In genomic region chr6:88927595-88927994, GRCm38 (mm10) we compare ENCODE assay signal across 9 mouse cellular contexts. TPM values are rescaled to one million over a fixed set of nuclear protein-coding genes. Genes with fewer than 3 reads are reported as not detected.
DNase-seq lines count a peak whose midpoint lies in the region; ATAC-seq and TF ChIP-seq lines count a peak whose summit lies in the region.
"Had no signal": no experiment of that assay in that cellular context is flagged by ENCODE, and none has a peak within 500 bp of the region (broad histone marks: within the 10 kb centered on the region; RNA-seq: fewer than 3 reads in every experiment).

No protein-coding gene starts in this region.

- peak; percentile 98 for TF ChIP-seq CTCF in liver, adult 2 months (IDR thresholded peaks at IDR 0.05; ENCODE audit: low read depth, low read length)

- TF ChIP-seq POLR2A in liver, adult 2 months (IDR thresholded peaks at IDR 0.05; ENCODE audit: extremely low read depth, insufficient read depth, low read length): no peak

- intact Hi-C loops in gastrocnemius, postnatal 36 days (cut with DNase I): loop anchor here (2.0 kb wide), 3 partner anchors 107 to 703 kb away; no protein-coding TSS in a partner anchor

- ATAC-seq in common myeloid progenitor, adult 5-6 weeks (replicated peaks; ENCODE audit: low read depth, poor library complexity, severe bottlenecking): peak; percentile 78
- ATAC-seq in kidney, embryonic 14.5 days (ENCODE audit: low FRiP score, low TSS enrichment): peak; percentile 26; the same call in 1 of the 2 replicates
- peak; percentile 28; the same call in 1 of the 2 replicates for ATAC-seq in monocyte, adult 5-6 weeks (replicated peaks; ENCODE audit: insufficient number of reproducible peaks, low FRiP score, low TSS enrichment, poor library complexity, severe bottlenecking)

- no peaks in the 10 kb centered on the region for H3K9me3 ChIP-seq in kidney, embryonic 14.5 days (ENCODE audit: control insufficient read depth, low read length)
- H3K9me3 ChIP-seq: limb, embryonic 13.5 days had no signal

- no peaks in the 10 kb centered on the region for H3K79me2 ChIP-seq in liver, adult 2 months (ENCODE audit: control insufficient read depth, insufficient read depth, low read length)

- peak; percentile 71 for DNase-seq in gastrocnemius, adult 18-20 months (ENCODE audit: low spot score)
- DNase-seq in gastrocnemius, postnatal 25 days: no peak
- peak; percentile 70 to 78 for DNase-seq in gastrocnemius, postnatal 36 days
- DNase-seq in liver, adult 2 months (ENCODE audit: extremely low read depth, low read depth, low spot score): no peak
- DNase-seq in spleen, postnatal 14 days (ENCODE audit: low spot score in 2 of 2): peak; percentile 47 to 63

- H3K27ac ChIP-seq in kidney, embryonic 14.5 days (ENCODE audit: low read depth, low read length): no peak overlapping the region
- H3K27ac ChIP-seq in liver, adult 2 months (replicated peaks; ENCODE audit: insufficient read depth, low read depth, low read length): no peak overlapping the region
- H3K27ac ChIP-seq: limb, embryonic 13.5 days had no signal

- WGBS in kidney, embryonic 14.5 days: 18% methylated on average over 2 of the region's 2 CpGs
- 24% methylated on average over 2 of the region's 2 CpGs for WGBS in liver, adult 2 months

- no peaks in the 10 kb centered on the region for H3K36me3 ChIP-seq in kidney, embryonic 14.5 days (ENCODE audit: control insufficient read depth, insufficient read depth, low read length)
- H3K36me3 ChIP-seq in liver, adult 2 months (ENCODE audit: control insufficient read depth, insufficient read depth, low read length): no peaks in the 10 kb centered on the region
- H3K36me3 ChIP-seq: limb, embryonic 13.5 days had no signal

- H3K27me3 ChIP-seq in kidney, embryonic 14.5 days (ENCODE audit: control insufficient read depth, insufficient read depth, low read length): no peaks in the 10 kb centered on the region
- no peaks in the 10 kb centered on the region for H3K27me3 ChIP-seq in liver, adult 2 months (ENCODE audit: control insufficient read depth, insufficient read depth, low read length)
- H3K27me3 ChIP-seq: limb, embryonic 13.5 days had no signal

- no peak overlapping the region for H3K4me3 ChIP-seq in kidney, embryonic 14.5 days (ENCODE audit: low read length)
- no peak overlapping the region for H3K4me3 ChIP-seq in liver, adult 2 months (ENCODE audit: insufficient read depth, low read depth, low read length)
- H3K4me3 ChIP-seq: limb, embryonic 13.5 days had no signal

- no peak overlapping the region for H3K9ac ChIP-seq in kidney, embryonic 14.5 days (ENCODE audit: low read depth, low read length)
- H3K9ac ChIP-seq in liver, adult 2 months (ENCODE audit: low read depth, low read length): no peak overlapping the region
- H3K9ac ChIP-seq: limb, embryonic 13.5 days had no signal

- H3K4me2 ChIP-seq in kidney, embryonic 14.5 days (replicated peaks; ENCODE audit: low read depth, low read length): no peak overlapping the region
- H3K4me2 ChIP-seq: limb, embryonic 13.5 days had no signal

- H3K4me1 ChIP-seq in kidney, embryonic 14.5 days (ENCODE audit: control insufficient read depth, insufficient read depth, low read length): peaks cover 8% of the 10 kb centered on the region; the same call in 1 of the 2 replicates
- no peaks in the 10 kb centered on the region for H3K4me1 ChIP-seq in liver, adult 2 months (ENCODE audit: control insufficient read depth, insufficient read depth, low read length)

RNA-seq across cellular contexts. Expression of gene Tpra1, which starts 25.5 kb away (rescaled TPM):
- 10 to 100 TPM; 17.9 to 27.9 TPM for total RNA-seq in gastrocnemius, adult 18-20 months (2021)
- total RNA-seq in gastrocnemius, postnatal 25 days (2021): 10 to 100 TPM; 23.4 to 46.4 TPM
- 27.9 and 32.5 TPM in 2 replicates for total RNA-seq in common myeloid progenitor, adult 5-6 weeks (2017)
- 10 to 100 TPM; 24.4 to 27.4 TPM for total RNA-seq in gastrocnemius, postnatal 36 days (2021)
- polyA plus RNA-seq in kidney, embryonic 14.5 days (2014; fragmentation: Nextera tagmentation; extraction: Ambion mirVana): 54.5 and 57.2 TPM in 2 replicates
- 15.8 and 18.3 TPM in 2 replicates for total RNA-seq in liver, adult 2 months (2014; rRNA removed)
- 60.2 and 76.3 TPM in 2 replicates for polyA plus RNA-seq in liver, adult 2 months (2012; rRNA removed)
- total RNA-seq in monocyte, adult 5-6 weeks (2017): 24.4 to 70.1 TPM (median 35.2 TPM) in 3 replicates

RNA-seq across cellular contexts. Expression of gene Mcm2, which starts 29.0 kb away (rescaled TPM):
- total RNA-seq in gastrocnemius, adult 18-20 months (2021): 1 to 10 TPM; 6.1 to 6.4 TPM
- 1 to 10 TPM; 4.6 to 6.5 TPM for total RNA-seq in gastrocnemius, postnatal 25 days (2021)
- 188 TPM in 2 replicates for total RNA-seq in common myeloid progenitor, adult 5-6 weeks (2017)
- 1 to 10 TPM; 4.2 to 5.6 TPM for total RNA-seq in gastrocnemius, postnatal 36 days (2021)
- polyA plus RNA-seq in kidney, embryonic 14.5 days (2014; fragmentation: Nextera tagmentation; extraction: Ambion mirVana): 115 and 166 TPM in 2 replicates
- 3.3 and 5.5 TPM in 2 replicates for total RNA-seq in liver, adult 2 months (2014; rRNA removed)
- polyA plus RNA-seq in liver, adult 2 months (2012; rRNA removed): 2.4 and 3.1 TPM in 2 replicates
- total RNA-seq in monocyte, adult 5-6 weeks (2017): 10.9 to 27.9 TPM (median 20.2 TPM) in 3 replicates

RNA-seq across cellular contexts. Expression of gene Podxl2, which starts 52.8 kb away (rescaled TPM):
- total RNA-seq in gastrocnemius, adult 18-20 months (2021): 10 to 100 TPM; 63.1 to 63.5 TPM
- 10 to 100 TPM; 49.4 to 53.0 TPM for total RNA-seq in gastrocnemius, postnatal 25 days (2021)
- total RNA-seq in common myeloid progenitor, adult 5-6 weeks (2017): 0.55 TPM in 1 of 2 replicates, not detected in the other
- total RNA-seq in gastrocnemius, postnatal 36 days (2021): 10 to 100 TPM; 45.1 to 50.5 TPM
- polyA plus RNA-seq in kidney, embryonic 14.5 days (2014; fragmentation: Nextera tagmentation; extraction: Ambion mirVana): 43.6 and 52.8 TPM in 2 replicates
- total RNA-seq in liver, adult 2 months (2014; rRNA removed): 0.46 and 0.60 TPM in 2 replicates
- 0.89 and 2.0 TPM in 2 replicates for polyA plus RNA-seq in liver, adult 2 months (2012; rRNA removed)
- total RNA-seq in monocyte, adult 5-6 weeks (2017): not detected in 3 replicates

Comparison
In these comparisons a context has a peak if more than half of its experiments do, and no peak if none do; other contexts are left out.
1. DNase-seq: peak in gastrocnemius, adult 18-20 months (single experiment), gastrocnemius, postnatal 36 days (2 of 2) and spleen, postnatal 14 days (2 of 2); none in gastrocnemius, postnatal 25 days (single experiment) and liver, adult 2 months (single experiment).
2. ATAC-seq: peak in every context shown above with its lines; median percentile 78 in common myeloid progenitor, adult 5-6 weeks; 28 in monocyte, adult 5-6 weeks; 26 in kidney, embryonic 14.5 days.
3. RNA of gene Podxl2, which starts 52.8 kb away (total RNA-seq): 63.1 to 63.5 TPM in gastrocnemius, adult 18-20 months, 49.4 to 53.0 TPM in gastrocnemius, postnatal 25 days and 45.1 to 50.5 TPM in gastrocnemius, postnatal 36 days; 0.55 TPM in common myeloid progenitor, adult 5-6 weeks, 0.46 to 0.60 TPM in liver, adult 2 months and not detected in monocyte, adult 5-6 weeks; every median in the first group is over 10 times any median in the second.